Mouse (Mus musculus) ES-CJ7 (cell line): ENCODE data around the gene Utrn.
A peak's percentile ranks its signal among the peaks of the same experiment; 100 is the strongest.

Experiments used
- DNase-seq: peaks from one replicate; pipeline ENCODE4 v3.0.0; 2011; ENCODE audit warnings: low read depth, low spot score

Utrn gene

GRCm38 (mm10) chr10:12736861-12737835, 132.0 kb downstream of the Utrn start:
- no peak for DNase-seq

- no peak for DNase-seq
These were observed 133.5 kb downstream of the Utrn start for GRCm38 (mm10) chr10:12735695-12736094.

- DNase-seq, result no peak
These were observed 137.7 kb downstream of the Utrn start for GRCm38 (mm10) chr10:12731459-12731858.

GRCm38 (mm10) chr10:12729635-12730034, 139.5 kb downstream of the Utrn start:
- no peak for DNase-seq

- DNase-seq, result no peak
These were observed 140.1 kb downstream of the Utrn start for GRCm38 (mm10) chr10:12729033-12729432.

- no peak for DNase-seq
These were observed 141.3 kb downstream of the Utrn start for GRCm38 (mm10) chr10:12727881-12728280.

- DNase-seq, result peak; percentile 37
These were observed 143.0 kb downstream of the Utrn start for GRCm38 (mm10) chr10:12726041-12726608.

GRCm38 (mm10) chr10:12724247-12725001, 144.7 kb downstream of the Utrn start:
- no peak for DNase-seq

GRCm38 (mm10) chr10:12723269-12723668, 145.9 kb downstream of the Utrn start:
- DNase-seq, result no peak

GRCm38 (mm10) chr10:12722111-12722510, 147.1 kb downstream of the Utrn start:
- DNase-seq, result no peak

- DNase-seq, result no peak
These were observed 150.8 kb downstream of the Utrn start for GRCm38 (mm10) chr10:12718386-12718785.

- no peak for DNase-seq
These were observed 151.8 kb downstream of the Utrn start for GRCm38 (mm10) chr10:12717381-12717780.

GRCm38 (mm10) chr10:12716657-12717327, 152.4 kb downstream of the Utrn start:
- DNase-seq, result no peak

GRCm38 (mm10) chr10:12713236-12713855, 155.8 kb downstream of the Utrn start:
- no peak for DNase-seq

GRCm38 (mm10) chr10:12711332-12711831, 157.8 kb downstream of the Utrn start:
- DNase-seq, result no peak

- no peak for DNase-seq
These were observed 162.6 kb downstream of the Utrn start for GRCm38 (mm10) chr10:12706516-12706915.

- no peak for DNase-seq
These were observed 163.2 kb downstream of the Utrn start for GRCm38 (mm10) chr10:12705990-12706389.

- DNase-seq, result peak; percentile 34
These were observed 164.9 kb downstream of the Utrn start for GRCm38 (mm10) chr10:12704290-12704689.

- DNase-seq, result no peak
These were observed 165.6 kb downstream of the Utrn start for GRCm38 (mm10) chr10:12703526-12703925.

- no peak for DNase-seq
These were observed 167.0 kb downstream of the Utrn start for GRCm38 (mm10) chr10:12702140-12702539.

- no peak for DNase-seq
These were observed 167.5 kb downstream of the Utrn start for GRCm38 (mm10) chr10:12701694-12702093.
